Mouse (Mus musculus): ENCODE measurements around the gene Olfr749.
A peak's percentile ranks its signal among the peaks of the same experiment; 100 is the strongest.
"Not testable (repeated sequence)": the region's sequence is repeated elsewhere in the genome, so short reads cannot be mapped to it uniquely, and the experiment has no call there.

Olfr749 gene

DNA sequence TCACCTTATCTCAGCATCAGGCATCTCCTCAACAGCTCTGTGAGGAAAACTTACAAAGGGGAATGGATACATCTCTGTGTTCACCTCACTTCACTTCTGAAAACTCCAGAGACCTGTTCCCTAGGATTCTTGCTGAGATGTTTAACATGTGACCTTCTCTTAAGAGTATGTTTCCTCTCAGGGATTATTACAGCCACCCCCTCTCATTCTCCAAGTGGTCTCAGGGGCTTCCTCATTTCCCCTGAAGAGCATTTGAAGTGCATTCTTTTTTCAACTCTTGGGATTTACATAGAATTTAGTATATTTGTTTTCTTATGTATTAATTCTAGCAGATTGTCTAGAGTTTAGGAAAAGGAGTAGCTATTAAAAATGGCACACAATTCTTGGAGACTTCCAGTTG lies at the start of gene Olfr749:
Olfr749 (minus strand) TSS at position 101 of the 400 bp plus-strand sequence.
- DNase-seq (ENCODE audit: low spot score): no peak

DNA sequence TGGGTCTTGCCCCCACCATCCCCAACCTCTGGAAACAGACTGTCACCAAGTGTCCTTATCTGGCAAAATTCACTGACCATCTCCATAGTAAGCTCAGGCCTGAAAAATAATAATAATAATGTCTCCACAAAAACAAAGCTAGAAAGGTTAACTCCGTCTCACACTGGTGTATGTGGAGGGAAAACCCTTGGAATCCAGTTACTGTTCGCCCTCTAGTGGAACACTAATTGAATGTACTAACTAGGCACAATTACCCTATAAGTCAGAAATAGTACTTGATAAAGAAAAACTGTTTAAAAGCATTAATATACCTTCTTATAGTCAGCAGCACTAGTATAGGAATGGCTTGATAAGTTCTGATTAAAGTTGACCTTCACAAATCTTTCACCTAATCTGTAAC lies 43.3 kb upstream of the Olfr749 start:
- no peak for DNase-seq (ENCODE audit: low spot score)

DNA sequence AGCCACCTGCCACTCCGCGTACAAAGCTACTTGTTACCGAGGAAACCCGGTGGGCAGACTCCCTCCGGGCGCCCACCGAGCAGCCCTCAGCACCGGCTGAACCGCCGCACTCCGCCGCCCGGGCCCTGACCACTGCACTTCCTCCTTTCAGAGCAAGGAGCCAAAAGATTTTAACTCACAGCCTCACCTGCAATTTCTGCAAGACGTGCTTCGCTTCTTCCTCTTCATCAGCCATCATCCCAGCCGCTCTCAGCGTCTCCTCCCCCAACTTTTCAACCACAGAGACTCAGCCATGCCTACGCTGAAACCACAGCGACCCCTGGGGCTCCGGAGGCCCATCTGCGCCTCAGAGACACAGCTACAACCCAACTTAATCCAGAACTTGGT lies 40.4 kb upstream of the Olfr749 start, which contains the start of gene Ttc5:
Ttc5 (minus strand) TSS at position 269 of the 387 bp plus-strand sequence.
- peak; percentile 88 for DNase-seq (ENCODE audit: low spot score)

DNA sequence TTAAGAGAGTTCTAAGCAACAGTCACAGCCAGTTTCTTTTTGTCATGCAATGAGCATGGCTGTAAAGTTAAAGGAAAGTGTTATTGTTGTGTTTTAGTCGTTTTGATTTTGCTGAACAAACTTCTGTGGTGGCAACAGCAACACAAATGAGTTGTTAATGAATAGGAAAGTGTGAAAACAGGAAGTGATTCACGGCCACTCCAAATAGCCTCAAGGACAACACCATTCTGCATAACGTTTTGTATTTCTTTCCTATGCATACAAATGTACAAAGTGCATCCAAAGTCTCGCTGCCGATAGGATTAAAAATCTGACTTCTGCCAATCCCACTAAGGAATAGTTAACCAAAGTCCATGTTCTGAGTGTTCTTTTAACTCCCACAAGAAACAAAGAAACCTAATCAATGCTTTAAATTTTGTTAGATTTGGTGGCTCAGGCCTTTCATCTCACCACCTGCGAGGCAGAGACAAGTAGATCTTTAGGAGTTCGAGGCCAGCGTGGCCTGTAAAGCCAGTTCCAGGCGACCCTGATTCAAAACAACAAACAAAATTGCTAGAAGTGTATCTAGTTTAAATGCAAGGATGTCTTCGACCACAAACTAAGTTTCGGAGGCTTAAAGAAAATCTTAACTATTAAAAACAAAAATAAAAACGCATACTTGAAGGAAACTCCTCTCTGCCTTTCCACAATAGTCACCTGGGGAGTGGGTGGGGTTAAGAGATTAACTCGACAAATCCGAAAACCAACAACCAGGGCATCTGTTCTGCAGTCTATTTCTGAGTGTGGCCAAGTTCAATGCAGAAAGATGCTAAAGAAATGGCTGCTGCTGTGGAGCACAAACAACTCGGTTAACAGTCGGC lies 39.7 kb upstream of the Olfr749 start:
- no peak for DNase-seq (ENCODE audit: low spot score)

DNA sequence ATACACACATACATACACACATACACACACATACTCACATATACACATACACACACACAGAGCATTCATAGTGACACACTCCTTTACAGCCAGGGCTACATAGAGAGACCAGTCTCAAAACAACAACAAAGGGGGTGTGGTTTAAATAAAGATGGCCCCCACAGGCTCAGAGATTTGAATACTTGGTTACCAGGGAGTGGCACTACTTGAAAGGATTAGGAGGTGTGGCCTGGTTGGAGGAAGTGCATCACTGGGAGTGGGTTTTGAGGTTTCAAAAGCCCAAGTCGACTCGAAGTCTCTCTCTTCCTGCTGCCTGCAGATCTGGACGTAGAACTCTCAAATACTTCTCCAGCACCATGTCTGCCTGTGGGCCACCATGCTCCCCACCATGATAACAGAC lies 37.3 kb upstream of the Olfr749 start:
- DNase-seq (ENCODE audit: low spot score): no peak

DNA sequence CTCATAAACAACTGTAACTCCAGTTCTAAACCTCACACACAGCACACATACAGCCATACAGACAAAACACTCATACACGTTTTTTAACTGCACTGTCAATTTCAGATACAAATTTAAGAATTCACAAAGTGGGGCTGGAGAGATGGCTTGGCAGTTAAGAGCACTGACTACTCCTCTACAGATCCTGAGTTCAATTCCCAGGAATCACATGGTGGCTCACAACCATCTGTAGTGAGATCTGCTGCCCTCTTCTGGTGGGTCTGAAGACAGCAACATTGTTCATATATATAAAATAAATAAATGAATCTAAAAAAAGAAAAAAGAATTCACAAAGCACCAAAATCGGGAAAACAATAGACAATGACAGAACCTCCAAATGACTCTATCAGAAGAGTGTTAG lies 26.4 kb upstream of the Olfr749 start:
- DNase-seq (ENCODE audit: low spot score): no peak

DNA sequence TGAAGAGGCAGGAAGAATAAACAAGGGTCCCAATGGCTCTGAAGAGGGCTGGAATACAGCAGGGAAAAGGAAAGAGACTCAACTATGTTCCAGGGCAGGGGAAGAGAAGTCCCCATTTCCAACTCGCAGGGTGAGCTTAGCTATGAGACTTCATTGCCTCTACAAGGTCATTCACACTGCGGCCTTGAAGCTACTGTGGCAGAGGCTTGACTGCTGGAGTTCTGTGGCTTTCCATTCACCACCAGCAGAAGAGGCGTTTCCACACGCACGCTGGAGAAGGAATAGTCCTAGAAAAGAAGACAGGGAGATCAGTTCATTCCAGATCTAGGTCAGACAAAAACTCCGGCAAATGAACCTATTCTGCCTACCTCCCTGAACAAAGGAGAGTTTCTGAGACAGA lies 20.8 kb upstream of the Olfr749 start:
- no peak for DNase-seq (ENCODE audit: low spot score)

DNA sequence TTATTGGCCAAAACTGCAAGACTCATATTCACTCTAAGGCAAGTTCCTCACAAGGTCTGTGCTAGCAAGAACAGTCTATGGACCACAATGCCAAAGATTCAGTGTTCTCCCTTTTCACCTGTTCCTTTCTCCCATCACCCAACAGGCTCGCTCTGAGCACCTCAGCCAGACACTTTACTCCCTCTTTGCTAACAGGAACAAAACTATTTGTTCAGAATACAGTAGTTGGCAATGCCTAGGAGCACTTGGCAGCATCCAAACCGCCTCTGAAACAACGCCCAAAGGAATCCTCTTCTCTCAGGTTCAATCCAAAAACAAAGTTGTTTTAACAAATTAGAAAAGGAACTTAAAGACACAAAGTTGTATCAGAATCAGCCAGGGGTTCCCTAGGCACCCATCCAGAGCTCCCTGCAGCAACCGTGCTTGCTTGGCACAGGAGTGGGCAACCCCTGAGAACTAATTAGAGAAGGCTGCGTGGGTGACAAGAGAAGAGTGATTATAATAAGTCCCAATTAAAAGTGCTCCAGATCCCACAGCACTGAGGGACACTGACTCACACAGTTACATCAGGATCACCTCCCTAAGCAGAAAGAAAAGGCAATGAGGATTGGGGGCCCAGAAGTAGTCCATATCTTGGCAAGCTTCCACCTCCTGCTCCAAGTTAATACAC lies 13.7 kb upstream of the Olfr749 start:
- DNase-seq (ENCODE audit: low spot score): no peak

DNA sequence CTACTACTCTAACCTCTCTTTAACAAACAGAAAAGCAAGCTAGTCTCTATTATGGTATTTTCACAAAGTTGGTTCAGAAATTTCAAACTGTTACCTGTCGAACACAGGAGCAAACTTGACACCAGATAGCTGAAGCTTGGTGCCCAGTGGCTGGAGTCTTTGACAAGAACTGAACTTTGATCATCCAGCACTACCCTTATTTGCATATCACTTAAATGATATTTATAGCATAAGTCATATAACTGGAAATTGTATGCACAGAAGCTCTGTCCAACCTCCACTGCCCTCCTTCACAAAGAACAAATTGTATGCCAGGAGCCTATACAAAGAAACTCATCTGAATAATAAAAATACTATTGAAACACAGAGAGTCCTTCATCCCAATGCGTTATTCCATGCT lies 3.3 kb downstream of the Olfr749 start:
- DNase-seq (ENCODE audit: low spot score): no peak

DNA sequence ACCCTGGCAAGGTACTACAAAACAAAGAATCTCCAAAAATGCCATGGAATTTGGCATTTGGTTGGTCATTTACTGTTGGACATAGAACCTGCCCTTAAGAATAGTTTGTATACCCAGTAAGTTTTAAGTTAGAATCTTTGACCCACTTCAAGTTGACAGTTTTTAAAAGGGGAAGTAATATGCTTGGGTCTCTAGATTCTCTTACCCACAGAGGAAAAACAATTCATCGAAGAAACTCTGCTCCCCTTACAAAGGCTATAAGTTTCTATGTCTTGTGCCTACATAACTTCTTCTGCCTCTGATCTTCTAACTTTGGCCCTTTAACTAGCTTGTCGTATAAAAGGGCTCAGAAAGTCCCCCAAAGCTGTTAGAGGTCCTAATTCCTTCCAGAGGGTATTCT lies 4.6 kb downstream of the Olfr749 start:
- DNase-seq (ENCODE audit: low spot score): no peak

DNA sequence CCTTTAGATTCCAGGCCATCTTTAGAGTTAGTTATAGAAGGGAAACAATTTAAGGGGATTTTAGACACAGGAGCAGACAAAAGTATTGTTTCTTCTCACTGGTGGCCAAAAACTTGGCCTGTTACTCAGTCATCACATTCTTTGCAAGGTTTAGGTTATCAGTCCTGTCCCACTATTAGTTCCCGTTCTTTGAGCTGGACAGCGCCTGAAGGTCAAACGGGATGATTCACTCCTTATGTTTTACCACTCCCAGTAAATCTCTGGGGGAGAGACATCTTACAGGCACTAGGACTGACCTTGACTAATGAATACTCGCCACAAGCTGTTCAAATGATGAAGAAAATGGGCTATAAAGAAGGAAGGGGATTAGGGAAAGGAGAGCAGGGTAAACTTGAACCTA lies 22.5 kb downstream of the Olfr749 start:
- not testable (repeated sequence) for DNase-seq (ENCODE audit: low spot score)

DNA sequence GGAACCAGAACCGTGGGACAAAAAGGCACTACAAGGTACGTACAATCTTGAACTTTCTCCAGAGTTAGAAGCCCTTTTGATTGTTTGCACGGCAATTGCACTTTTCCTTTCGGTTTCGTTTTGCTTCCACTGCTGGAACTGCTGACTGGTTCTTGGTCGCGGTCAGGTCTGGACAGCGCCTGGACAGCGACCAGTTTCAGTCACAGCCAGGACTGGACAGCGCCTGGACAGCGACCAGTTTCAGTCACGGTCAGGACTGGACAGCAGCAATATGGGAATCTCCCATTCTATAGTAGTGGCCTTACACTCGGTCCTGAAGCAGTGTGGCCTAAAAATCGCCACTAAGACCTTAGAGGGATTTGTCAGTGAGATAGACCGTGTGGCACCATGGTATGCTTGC lies 25.0 kb downstream of the Olfr749 start:
- not testable (repeated sequence) for DNase-seq (ENCODE audit: low spot score)

DNA sequence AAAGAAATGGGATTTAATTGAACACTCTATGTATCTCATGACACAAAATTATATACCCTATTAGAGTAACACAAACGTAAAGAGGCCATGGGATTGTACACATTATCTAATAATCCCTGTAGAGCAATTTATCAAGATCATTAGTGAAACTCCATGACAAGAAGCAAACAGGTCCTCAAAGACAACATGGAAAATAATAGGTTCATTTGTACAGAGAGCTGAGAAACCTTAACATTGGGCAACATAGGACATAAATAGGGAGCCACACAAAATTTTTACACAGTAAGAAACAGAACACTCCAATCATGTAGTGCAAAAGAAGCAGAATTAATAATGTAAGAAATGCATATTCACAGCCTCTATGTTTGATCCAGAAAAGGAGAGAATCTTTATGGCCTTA lies 37.8 kb downstream of the Olfr749 start, which contains the start of gene Olfr748:
Olfr748 (plus strand) TSS at position 301 of the 400 bp plus-strand sequence.
- DNase-seq (ENCODE audit: low spot score): no peak

DNA sequence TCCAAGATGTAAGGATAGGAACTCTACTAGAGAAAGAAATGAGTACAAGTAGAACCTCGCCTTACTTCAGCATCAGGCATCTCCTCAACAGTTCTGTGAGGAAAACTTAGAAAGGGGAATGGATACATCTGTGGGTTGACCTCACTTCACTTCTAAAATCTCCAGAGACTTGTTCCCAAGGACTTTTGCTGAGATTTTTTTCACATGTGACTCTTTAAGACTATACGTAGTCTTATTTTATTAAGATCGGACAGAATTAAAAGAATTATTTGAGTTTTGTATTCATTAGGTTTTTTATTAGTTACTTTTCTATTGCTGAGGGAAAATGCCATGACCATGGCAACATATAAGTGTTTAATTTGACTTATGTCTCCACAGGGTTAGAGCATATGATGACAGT lies 51.8 kb downstream of the Olfr749 start, which contains the start of gene Olfr747:
Olfr747 (minus strand) TSS at position 101 of the 400 bp plus-strand sequence.
- no peak for DNase-seq (ENCODE audit: low spot score)
